Mouse (Mus musculus): ENCODE data around the gene 1300017J02Rik.

- TF ChIP-seq HCFC1 (IDR thresholded peaks at IDR 0.05; ENCODE audit: low read depth, low read length) (no peak), POLR2A (IDR thresholded peaks at IDR 0.05; ENCODE audit: control insufficient read depth in 1 of 2, insufficient read depth in 1 of 2, low read depth in 1 of 2, low read length in 2 of 2, poor library complexity in 1 of 2) (no peak), CTCF (IDR thresholded peaks at IDR 0.05 in 2 of 3, conservative IDR thresholded peaks at IDR 0.05 in 1 of 3; ENCODE audit: control insufficient read depth in 1 of 3, insufficient read depth in 1 of 3, low read depth in 2 of 3, low read length in 3 of 3, poor library complexity in 1 of 3, severe bottlenecking in 1 of 3) (no peak), MYC (IDR thresholded peaks at IDR 0.05; ENCODE audit: low read depth, low read length) (no peak), MAX (IDR thresholded peaks at IDR 0.05; ENCODE audit: low read length) (no peak), TAL1 (IDR thresholded peaks at IDR 0.05; ENCODE audit: low read length) (no peak), E2F4 (IDR thresholded peaks at IDR 0.05; ENCODE audit: borderline replicate concordance, low read depth, low read length) (no peak), SMC3 (IDR thresholded peaks at IDR 0.05; ENCODE audit: low read depth, low read length) (no peak), EP300 (IDR thresholded peaks at IDR 0.05; ENCODE audit: low read depth in 1 of 2, low read length in 2 of 2) (no peak), BHLHE40 (IDR thresholded peaks at IDR 0.05; ENCODE audit: borderline replicate concordance, low read depth, low read length) (no peak), NRF1 (IDR thresholded peaks at IDR 0.05; ENCODE audit: insufficient read depth, low read depth, low read length, poor library complexity, severe bottlenecking) (no peak)
These were observed 17.9 kb downstream of the 1300017J02Rik start for GRCm38 (mm10) chr9:103286901-103287422.
